Mouse (Mus musculus) heart, postnatal 0 days (tissue): ENCODE results near the gene Klhdc4.

Experiments
- CTCF ChIP-seq: IDR thresholded peaks from 2 replicates; pipeline ENCODE4 v1.5.1; 2016; ENCODE audit warnings: antibody characterized with exemption, control low read depth, low read depth
- EP300 ChIP-seq: IDR thresholded peaks from 2 replicates; pipeline ENCODE4 v1.6.1; 2016; ENCODE audit warnings: antibody characterized with exemption, low read depth

DNA sequence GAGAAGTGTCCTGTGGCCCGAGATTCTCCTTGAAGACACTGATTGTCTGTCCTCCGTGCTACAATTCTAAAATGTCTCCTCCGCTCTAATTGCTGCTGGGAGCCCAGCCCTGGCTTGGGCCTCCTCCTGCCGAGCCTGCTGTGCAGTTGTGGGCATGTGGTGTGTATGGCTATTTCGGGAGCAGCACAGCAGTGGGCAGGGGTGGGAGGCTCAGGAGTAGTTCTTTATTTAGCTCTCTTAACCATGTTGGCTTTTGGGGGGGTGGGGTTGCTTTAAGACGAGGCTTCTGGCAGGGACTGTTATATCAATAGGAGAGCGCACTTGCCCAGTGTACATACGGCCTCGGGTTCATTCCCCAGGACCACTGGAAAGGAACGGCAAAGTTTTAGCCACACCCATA lies 42.8 kb downstream of the Klhdc4 start:
- TF ChIP-seq CTCF (no peak; the same call in 1 of the 2 replicates), EP300 (no peak)
